Mouse (Mus musculus) retina, postnatal 1 day (tissue): ENCODE data around the gene Ppil2.

Experiments
- DNase-seq: peaks from one replicate; pipeline ENCODE4 v3.0.0-alpha.2; 2012

Ppil2 gene

GRCm38 (mm10) chr16:17096938-17097337 lies 14.1 kb downstream of the Ppil2 start:
- no peak for DNase-seq

GRCm38 (mm10) chr16:17088346-17088745 lies 22.7 kb downstream of the Ppil2 start:
- no peak for DNase-seq

GRCm38 (mm10) chr16:17086669-17087193 lies 24.3 kb downstream of the Ppil2 start:
- DNase-seq, result no peak

- DNase-seq, result no peak
Observed at GRCm38 (mm10) chr16:17086241-17086640, 24.8 kb downstream of the Ppil2 start.

- DNase-seq, result no peak
Observed at GRCm38 (mm10) chr16:17085636-17086035, 25.4 kb downstream of the Ppil2 start.

GRCm38 (mm10) chr16:17082121-17082792 lies 28.8 kb downstream of the Ppil2 start:
- no peak for DNase-seq

- no peak for DNase-seq
Observed at GRCm38 (mm10) chr16:17078101-17078500, 33.0 kb downstream of the Ppil2 start.

GRCm38 (mm10) chr16:17076869-17077268 lies 34.2 kb downstream of the Ppil2 start:
- DNase-seq, result no peak

- peak; percentile 32 for DNase-seq
Observed at GRCm38 (mm10) chr16:17076301-17076700, 34.8 kb downstream of the Ppil2 start.

- DNase-seq, result no peak
Observed at GRCm38 (mm10) chr16:17073000-17073399, 38.1 kb downstream of the Ppil2 start.

GRCm38 (mm10) chr16:17070716-17071115 lies 40.3 kb downstream of the Ppil2 start:
- DNase-seq, result no peak

- DNase-seq, result peak; percentile 94
Observed at GRCm38 (mm10) chr16:17069511-17070443, 41.3 kb downstream of the Ppil2 start, which contains the start of gene Ypel1. Ypel1 (plus strand) TSS chr16:17069696.

GRCm38 (mm10) chr16:17067552-17067951 lies 43.5 kb downstream of the Ppil2 start:
- DNase-seq, result no peak

- DNase-seq, result no peak
Observed at GRCm38 (mm10) chr16:17062338-17062737, 48.7 kb downstream of the Ppil2 start.

- DNase-seq, result peak; percentile 31
Observed at GRCm38 (mm10) chr16:17055584-17055983, 55.5 kb downstream of the Ppil2 start.

GRCm38 (mm10) chr16:17053903-17054302 lies 57.2 kb downstream of the Ppil2 start:
- DNase-seq, result no peak

GRCm38 (mm10) chr16:17052087-17052486 lies 59.0 kb downstream of the Ppil2 start:
- no peak for DNase-seq

GRCm38 (mm10) chr16:17049886-17050285 lies 61.2 kb downstream of the Ppil2 start:
- DNase-seq, result no peak

- no peak for DNase-seq
Observed at GRCm38 (mm10) chr16:17045287-17045686, 65.8 kb downstream of the Ppil2 start.

GRCm38 (mm10) chr16:17044320-17044719 lies 66.7 kb downstream of the Ppil2 start:
- DNase-seq, result no peak

GRCm38 (mm10) chr16:17041417-17041816 lies 69.6 kb downstream of the Ppil2 start:
- DNase-seq, result no peak

- DNase-seq, result no peak
Observed at GRCm38 (mm10) chr16:17040716-17041115, 70.3 kb downstream of the Ppil2 start.
